Mouse (Mus musculus) megakaryocyte, embryonic 14.5 days (primary cell): ENCODE measurements at regions not wholly inside any gene's neighbourhood (a gene's known extent, or its start where the extent isn't known, plus 50 kb on each side); places are given as distances from the start of the nearest gene placed in this dataset.

Experiments
- H3K27me3 ChIP-seq: replicated peaks from 2 replicates; pipeline ENCODE3; 2012; ENCODE audit warnings: inconsistent platforms
- H3K36me3 ChIP-seq: replicated peaks from 2 replicates; pipeline ENCODE3; 2012; ENCODE audit warnings: low read length, inconsistent platforms, mixed read lengths
- H3K4me1 ChIP-seq: 2 replicates; pipeline ENCODE4 v1.6.1; 2012; ENCODE audit warnings: inconsistent platforms
- H3K4me3 ChIP-seq: replicated peaks from 2 replicates; pipeline ENCODE3; 2012; ENCODE audit warnings: moderate library complexity, mild to moderate bottlenecking, inconsistent platforms
- H3K9me3 ChIP-seq: 2 replicates; pipeline ENCODE4 v1.6.1; 2012; ENCODE audit warnings: inconsistent platforms
- FLI1 ChIP-seq: IDR thresholded peaks from 2 replicates; pipeline ENCODE4 v1.6.1; 2012; ENCODE audit warnings: low read length, inconsistent platforms, mixed read lengths
- GATA1 ChIP-seq: IDR thresholded peaks from 3 replicates; pipeline ENCODE4 v1.6.1; 2012; ENCODE audit warnings: mixed read lengths, low read length, inconsistent platforms, borderline replicate concordance

DNA sequence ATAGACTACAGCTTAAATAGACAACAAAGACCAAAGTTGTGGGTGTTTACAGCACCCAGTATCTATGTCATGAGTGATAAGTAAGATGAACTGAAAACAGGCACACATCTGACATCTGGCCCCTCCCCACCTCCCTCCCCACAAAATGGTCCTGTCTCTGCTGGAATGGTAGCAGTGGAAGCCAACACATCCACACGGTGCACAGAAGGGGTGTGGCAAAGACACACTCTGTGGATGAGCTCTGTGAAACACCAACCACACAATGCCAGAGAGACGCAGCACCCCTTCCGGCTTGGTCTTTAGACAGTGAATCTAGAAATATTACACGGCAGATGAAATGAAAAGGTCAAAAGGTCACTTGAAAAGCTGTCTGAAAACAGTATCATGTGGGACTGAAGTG is 85.6 kb downstream of the Fgf18 start:
- no peaks in the 10 kb centered on the region for H3K4me1 ChIP-seq
- no peaks in the 10 kb centered on the region for H3K36me3 ChIP-seq
- peaks cover 4% of the 10 kb centered on the region for H3K27me3 ChIP-seq
- H3K4me3 ChIP-seq, result no peak overlapping the region
- H3K9me3 ChIP-seq, result no peaks in the 10 kb centered on the region
- TF ChIP-seq FLI1, result no peak
- TF ChIP-seq GATA1, result no peak

DNA sequence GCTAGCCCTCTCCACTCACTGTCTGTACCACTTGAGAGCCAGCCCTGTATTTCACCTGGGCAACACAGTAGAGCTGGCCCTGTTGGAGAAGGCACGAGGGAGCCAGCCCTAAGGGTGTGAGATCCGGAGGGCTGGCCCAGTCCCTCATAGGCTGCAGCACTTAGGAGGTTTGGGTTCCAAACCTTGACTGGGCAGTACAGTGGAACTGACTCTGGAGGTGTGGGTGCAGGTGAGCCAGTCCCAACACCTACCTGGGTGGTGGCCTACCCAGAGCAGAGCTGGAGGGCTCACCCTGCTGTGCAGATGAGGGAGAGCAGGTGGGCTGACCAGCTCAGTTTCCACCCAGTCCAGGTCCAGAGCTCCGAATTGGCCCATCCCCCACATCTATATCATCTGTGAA is 86.8 kb downstream of the Fgf18 start:
- Histone ChIP-seq H3K36me3 (no peaks in the 10 kb centered on the region), H3K27me3 (peaks cover 4% of the 10 kb centered on the region), H3K4me1 (no peaks in the 10 kb centered on the region), H3K9me3 (no peaks in the 10 kb centered on the region), H3K4me3 (no peak overlapping the region)
- TF ChIP-seq GATA1, result no peak
- TF ChIP-seq FLI1, result no peak

DNA sequence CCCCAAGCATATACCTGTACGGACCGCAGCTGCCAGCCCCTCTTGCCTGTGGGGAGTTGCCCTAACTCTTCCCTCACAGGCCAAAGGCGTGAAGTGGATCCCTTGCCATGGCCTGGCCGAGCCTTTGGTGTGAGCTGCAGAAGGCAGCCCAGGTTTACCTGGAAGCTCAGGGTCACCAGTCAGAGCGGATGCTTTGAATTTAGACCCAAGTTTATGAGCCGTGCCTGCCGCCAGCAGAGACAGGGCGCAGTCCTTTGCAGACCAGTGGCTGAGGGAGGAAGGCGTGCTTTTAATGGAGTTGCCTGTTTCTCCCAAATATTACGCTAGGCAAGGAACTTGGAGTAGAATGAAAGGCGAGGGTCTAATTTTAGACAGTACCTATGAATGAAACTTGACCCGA is 97.0 kb downstream of the Fgf18 start:
- TF ChIP-seq GATA1, result no peak
- no peak for TF ChIP-seq FLI1
- Histone ChIP-seq H3K4me3 (no peak overlapping the region), H3K27me3 (no peaks in the 10 kb centered on the region), H3K4me1 (no peaks in the 10 kb centered on the region), H3K36me3 (no peaks in the 10 kb centered on the region), H3K9me3 (no peaks in the 10 kb centered on the region)

DNA sequence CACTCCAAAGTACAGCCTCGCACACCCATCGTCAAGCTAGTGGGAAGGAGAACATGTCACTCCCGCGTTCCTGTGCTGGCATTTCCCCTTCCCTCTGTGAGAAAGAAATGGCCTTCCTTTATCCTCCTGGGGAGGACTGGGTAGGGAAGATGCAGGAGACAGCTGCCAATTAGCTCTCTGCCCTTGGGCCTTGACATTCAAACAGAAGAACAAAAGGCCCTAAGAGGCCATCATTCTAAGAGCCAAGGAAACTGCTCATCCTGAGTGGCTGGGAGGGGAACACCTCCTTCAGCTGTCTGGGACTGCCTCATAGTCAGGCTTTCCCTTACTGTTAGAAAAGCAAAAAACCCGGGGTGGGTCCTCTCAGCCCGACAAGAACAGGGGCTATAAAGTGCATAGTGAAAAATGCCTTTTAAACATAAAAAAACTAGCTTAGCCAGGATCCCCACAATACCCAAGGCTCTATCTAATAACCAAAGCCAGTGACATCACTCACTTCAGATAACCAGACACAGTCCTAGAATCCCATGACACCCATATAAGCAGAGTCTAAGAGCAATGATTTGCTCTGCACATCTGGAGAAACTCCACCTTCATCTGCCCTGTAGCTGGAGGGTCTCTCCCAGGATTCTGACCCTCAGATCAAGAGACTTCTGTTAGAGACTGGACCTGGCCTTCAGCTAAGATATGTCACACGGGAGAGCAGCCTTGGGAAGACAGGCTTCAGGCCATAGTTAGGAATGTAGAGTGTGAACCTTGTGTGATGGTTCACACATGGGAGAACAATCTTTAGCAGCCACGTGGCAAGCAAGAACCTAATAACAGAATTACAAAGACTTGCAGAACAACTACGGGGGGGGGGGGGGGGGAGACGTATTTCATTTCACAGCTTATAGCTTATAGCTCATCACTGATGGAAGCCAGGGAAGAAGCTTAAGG is 107.1 kb downstream of the Fgf18 start:
- no peaks in the 10 kb centered on the region for H3K36me3 ChIP-seq
- no peaks in the 10 kb centered on the region for H3K27me3 ChIP-seq
- no peaks in the 10 kb centered on the region for H3K9me3 ChIP-seq
- TF ChIP-seq GATA1 (no peak), FLI1 (no peak)
- no peak overlapping the region for H3K4me3 ChIP-seq
- H3K4me1 ChIP-seq, result no peaks in the 10 kb centered on the region

DNA sequence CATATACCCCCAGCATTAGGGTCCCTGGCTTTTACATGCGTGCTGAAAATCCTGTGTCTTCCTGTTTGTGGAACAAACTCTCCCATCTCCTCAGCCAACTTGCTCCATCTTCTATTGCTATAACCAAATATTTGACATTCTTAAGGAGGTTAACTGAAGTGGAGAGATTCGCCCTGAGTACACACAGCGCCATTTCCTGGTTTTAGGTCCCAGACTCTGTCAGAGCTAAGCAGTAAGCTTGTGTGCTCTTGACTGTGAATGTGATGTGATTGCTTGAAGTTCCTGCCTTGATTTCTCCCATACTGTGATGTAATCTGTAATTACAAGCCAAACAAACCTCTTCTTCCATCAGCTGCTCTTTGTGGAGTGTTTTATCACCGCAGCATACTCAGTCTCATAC is 110.8 kb downstream of the Fgf18 start:
- no peaks in the 10 kb centered on the region for H3K4me1 ChIP-seq
- H3K27me3 ChIP-seq, result no peaks in the 10 kb centered on the region
- H3K4me3 ChIP-seq, result no peak overlapping the region
- no peaks in the 10 kb centered on the region for H3K36me3 ChIP-seq
- TF ChIP-seq FLI1 (no peak), GATA1 (no peak)
- H3K9me3 ChIP-seq, result no peaks in the 10 kb centered on the region

GRCm38 (mm10) chr11:33028920-33029319 is 118.3 kb downstream of the Fgf18 start:
- TF ChIP-seq FLI1 (no peak), GATA1 (no peak)
- no peaks in the 10 kb centered on the region for H3K4me1 ChIP-seq
- H3K4me3 ChIP-seq, result peak overlapping the region; percentile 16
- no peaks in the 10 kb centered on the region for H3K36me3 ChIP-seq
- no peaks in the 10 kb centered on the region for H3K9me3 ChIP-seq
- H3K27me3 ChIP-seq, result peaks cover 2% of the 10 kb centered on the region

GRCm38 (mm10) chr11:33027121-33027520 is 120.1 kb downstream of the Fgf18 start:
- Histone ChIP-seq H3K4me1 (no peaks in the 10 kb centered on the region), H3K27me3 (peaks cover 2% of the 10 kb centered on the region), H3K36me3 (no peaks in the 10 kb centered on the region), H3K9me3 (0 out of 2 replicates have a peak, but pooled peaks cover 3% of the 10 kb centered on the region), H3K4me3 (no peak overlapping the region)
- TF ChIP-seq FLI1 (no peak), GATA1 (no peak)

GRCm38 (mm10) chr11:33013229-33014185 is 133.7 kb downstream of the Fgf18 start:
- H3K36me3 ChIP-seq, result no peaks in the 10 kb centered on the region
- H3K4me3 ChIP-seq, result no peak overlapping the region
- TF ChIP-seq GATA1, result no peak
- TF ChIP-seq FLI1, result no peak
- no peaks in the 10 kb centered on the region for H3K9me3 ChIP-seq
- H3K27me3 ChIP-seq, result no peaks in the 10 kb centered on the region
- H3K4me1 ChIP-seq, result no peaks in the 10 kb centered on the region

- Histone ChIP-seq H3K9me3 (no peaks in the 10 kb centered on the region), H3K27me3 (no peaks in the 10 kb centered on the region), H3K4me1 (no peaks in the 10 kb centered on the region), H3K36me3 (no peaks in the 10 kb centered on the region), H3K4me3 (no peak overlapping the region)
- TF ChIP-seq GATA1 (no peak), FLI1 (no peak)
Observed at GRCm38 (mm10) chr11:33012384-33013160, 134.6 kb downstream of the Fgf18 start.
